Mouse (Mus musculus): ENCODE data around the gene Plppr4. TPM values are rescaled to one million over a fixed set of nuclear protein-coding genes. Genes with fewer than 3 reads are reported as not detected.

Gene Plppr4
- 1 to 10 TPM in 1 of 2 experiments, under 1 TPM in 1; 0.69 to 1.8 TPM for total RNA-seq (2021)
- 0.49 and 0.84 TPM in 2 replicates for polyA plus RNA-seq (2012; rRNA removed)
- long read RNA-seq, full-length matches to known transcripts = 1 of 1 reads
- long read RNA-seq, partial matches to known transcripts = 0 of 1 reads
- long read RNA-seq, other reads (novel, unspliced or antisense) = 0 of 1 reads

GRCm38 (mm10) chr3:117360528-117360927, at the start of gene Plppr4:
Gene Plppr4 (minus strand): TSS chr3:117360876.
- no peak for DNase-seq

- DNase-seq = no peak
These were observed 45.1 kb upstream of the Plppr4 start for GRCm38 (mm10) chr3:117405821-117406220.

- DNase-seq = no peak
These were observed 43.1 kb upstream of the Plppr4 start for GRCm38 (mm10) chr3:117403740-117404139.

- no peak for DNase-seq
These were observed 5.4 kb upstream of the Plppr4 start for GRCm38 (mm10) chr3:117366041-117366440.

DNA sequence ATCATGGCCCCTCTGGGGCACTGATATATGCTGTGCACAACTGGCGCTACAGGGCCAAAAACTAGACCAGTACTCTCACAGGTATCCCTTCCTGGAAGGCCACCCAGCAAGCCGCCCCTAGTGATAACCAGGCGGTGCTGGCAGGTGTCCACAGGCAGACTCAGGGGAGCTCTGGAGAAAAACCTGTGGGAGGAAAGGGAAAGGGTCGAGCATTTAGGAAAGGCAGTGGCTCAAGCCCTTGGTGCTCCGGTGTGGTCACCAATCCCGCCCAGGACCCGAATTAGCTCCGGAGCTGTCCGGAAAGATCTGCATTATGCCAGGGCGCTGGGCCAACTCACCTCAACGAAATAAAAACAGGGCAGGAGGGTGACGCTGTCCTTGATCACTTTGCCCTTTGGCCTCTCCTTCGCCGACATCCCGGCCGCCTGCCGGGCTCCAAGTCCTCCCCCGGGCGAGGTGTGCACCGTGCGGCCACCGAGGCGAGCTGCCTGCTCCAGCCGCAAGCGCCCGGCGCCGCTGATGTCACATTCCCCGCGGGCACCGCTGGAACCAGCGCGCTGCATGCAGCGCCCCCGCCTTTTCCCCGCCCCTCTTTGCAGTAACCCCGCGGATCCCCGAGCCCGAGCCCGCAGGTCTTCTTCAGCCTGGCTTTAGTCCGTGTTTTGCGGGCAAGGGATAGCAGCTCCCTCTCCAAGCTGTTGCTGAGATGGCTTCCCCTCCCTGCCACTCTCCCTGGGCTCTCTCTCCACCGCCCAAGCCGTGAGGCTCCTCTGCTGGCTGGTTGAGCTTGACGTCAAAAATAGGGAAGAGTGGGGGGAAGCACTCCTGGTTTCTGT, 772 bp downstream of the Plppr4 start:
- DNase-seq = peak; percentile 72

GRCm38 (mm10) chr3:117358981-117359628, 1.6 kb downstream of the Plppr4 start:
- DNase-seq = no peak

DNA sequence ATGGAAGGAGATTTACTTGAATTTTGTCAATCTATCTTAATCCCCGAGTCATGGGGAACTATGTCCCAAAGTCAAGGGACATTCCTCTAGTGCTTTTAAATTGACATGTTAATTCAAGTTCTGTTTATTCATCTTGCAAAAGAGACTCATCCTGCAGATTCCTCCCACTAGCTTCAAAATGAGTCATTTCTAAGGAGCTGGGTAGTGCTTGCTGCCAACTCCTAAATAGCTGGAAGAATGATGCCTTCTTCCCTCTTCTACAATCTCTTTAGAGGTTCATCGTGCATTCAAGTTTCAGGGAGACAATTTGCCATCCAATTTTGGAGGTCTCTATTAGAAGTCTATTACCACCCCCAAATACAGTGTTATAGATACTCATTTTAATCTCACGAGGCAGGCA, 3.3 kb downstream of the Plppr4 start:
- no peak for DNase-seq

GRCm38 (mm10) chr3:117353940-117354339, 6.7 kb downstream of the Plppr4 start:
- no peak for DNase-seq

- DNase-seq = no peak
These were observed 14.3 kb downstream of the Plppr4 start for GRCm38 (mm10) chr3:117346351-117346750.

DNA sequence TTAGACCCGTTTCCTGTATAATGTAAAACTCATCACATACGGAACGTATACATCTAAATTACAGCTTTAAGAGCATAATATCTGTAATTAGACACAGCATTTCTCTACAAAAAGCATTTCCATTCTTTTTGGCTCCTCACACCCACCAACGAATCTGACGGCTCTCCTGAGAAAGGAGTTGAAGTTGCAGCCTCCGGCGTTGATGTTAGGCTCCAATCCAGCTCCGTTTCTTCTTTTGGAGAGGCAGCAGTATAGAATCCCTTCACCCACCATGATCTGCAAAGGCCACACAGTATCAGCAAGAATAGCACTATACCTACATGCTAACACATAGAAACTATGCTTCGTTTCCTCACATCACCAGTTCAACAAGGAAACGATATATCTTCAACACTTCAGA, 29.2 kb downstream of the Plppr4 start:
- DNase-seq = no peak

DNA sequence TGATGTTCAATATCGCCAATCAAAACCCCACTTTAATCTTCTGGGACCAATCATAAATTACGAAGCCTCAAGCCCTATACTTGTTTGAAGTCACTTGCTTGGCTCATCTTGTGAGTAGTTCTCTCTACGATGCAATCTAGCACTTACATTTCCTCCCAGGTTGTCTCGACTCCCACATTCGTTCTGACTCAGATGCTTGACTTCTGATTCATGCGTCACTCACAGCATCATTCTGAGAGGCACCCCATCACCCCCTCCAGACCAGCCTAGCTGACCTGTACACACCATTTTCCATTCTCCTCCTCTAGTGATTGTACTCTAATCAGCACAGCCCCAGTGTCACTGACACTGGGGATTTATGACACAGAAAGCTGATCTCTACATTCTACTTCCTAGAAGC, 31.2 kb downstream of the Plppr4 start:
- DNase-seq = no peak

GRCm38 (mm10) chr3:117326551-117326950, 34.1 kb downstream of the Plppr4 start:
- DNase-seq = no peak

DNA sequence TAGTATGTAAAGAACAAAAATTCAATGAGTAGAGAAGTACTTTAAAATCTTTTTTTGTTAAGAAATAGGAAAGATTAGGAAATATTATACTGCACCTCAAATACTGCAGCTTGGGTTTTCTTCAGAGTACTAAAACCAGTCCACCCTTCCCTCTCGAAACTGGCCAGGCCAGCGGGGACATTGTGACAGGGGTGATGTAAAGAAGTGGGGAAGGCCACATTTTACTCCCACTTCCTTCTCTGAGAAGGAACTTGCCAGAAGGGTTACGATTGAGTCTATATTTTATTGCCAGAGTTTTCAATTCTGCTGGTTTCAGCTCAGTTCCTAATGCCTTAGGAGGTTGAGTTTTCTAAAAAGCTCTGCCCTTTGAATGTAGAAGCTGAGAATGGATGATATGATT, 41.0 kb downstream of the Plppr4 start:
- DNase-seq = no peak

GRCm38 (mm10) chr3:117313339-117313738, 47.3 kb downstream of the Plppr4 start:
- DNase-seq = no peak

DNA sequence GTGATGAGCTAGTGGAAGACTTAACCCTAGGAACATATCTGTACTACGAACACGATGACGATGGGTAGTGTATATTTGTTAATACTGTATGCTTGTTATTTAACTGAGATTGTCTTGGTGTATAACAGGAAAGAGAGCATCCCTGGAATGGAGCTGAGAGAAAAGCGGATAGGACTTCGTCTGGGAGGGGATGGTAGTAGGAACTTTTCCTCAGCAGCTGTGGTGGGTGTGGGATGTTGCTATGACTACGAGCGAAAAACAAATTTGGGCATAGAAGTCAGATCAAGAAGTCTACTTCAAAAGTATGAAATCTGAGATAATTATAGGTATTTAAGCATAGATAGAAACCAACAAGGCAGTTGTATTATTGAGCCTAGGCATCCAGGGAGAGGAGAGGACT, 48.6 kb downstream of the Plppr4 start:
- no peak for DNase-seq

DNA sequence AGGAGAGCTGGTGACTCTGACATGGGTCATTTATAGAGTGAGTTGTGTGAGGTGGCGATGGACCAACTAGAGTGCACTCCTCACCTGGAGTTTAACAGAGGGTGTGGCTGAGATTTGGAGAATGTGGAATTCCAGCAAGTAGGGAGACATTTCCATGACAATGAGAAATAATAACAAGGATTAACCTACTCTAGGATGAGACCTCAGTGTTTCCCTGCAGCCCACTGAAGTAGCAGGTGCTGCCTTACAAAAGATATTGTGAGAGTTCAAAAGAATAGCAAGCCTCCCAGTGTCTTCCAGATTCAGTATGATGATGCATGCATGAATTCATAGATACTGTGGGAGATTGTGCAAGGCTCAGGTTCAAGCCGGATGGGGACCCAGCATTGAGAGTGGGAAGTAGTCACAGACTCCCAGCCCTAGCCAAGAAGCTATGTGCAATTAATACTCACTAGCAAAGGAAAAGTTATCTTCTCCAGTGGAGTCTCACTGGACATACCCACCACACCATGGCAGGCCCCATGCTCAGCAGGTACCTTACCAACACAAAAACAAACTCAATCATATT, 49.8 kb downstream of the Plppr4 start:
- DNase-seq = no peak

DNA sequence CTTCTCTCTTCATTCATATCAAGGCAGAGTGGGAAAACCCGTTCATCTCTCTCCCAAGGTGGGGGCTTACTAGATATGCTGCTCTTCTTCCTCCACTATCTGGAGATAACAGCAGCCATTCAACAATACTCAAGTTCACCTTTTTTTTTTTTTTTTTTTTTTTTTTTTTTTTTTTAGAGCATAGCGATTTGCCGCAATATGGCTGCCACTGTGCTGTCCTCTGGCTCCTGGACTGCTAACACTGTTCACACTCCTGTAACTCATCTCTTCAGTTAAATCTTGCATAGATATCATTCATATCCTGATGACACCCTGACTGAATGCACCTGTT, 51.1 kb downstream of the Plppr4 start:
- DNase-seq = no peak

DNA sequence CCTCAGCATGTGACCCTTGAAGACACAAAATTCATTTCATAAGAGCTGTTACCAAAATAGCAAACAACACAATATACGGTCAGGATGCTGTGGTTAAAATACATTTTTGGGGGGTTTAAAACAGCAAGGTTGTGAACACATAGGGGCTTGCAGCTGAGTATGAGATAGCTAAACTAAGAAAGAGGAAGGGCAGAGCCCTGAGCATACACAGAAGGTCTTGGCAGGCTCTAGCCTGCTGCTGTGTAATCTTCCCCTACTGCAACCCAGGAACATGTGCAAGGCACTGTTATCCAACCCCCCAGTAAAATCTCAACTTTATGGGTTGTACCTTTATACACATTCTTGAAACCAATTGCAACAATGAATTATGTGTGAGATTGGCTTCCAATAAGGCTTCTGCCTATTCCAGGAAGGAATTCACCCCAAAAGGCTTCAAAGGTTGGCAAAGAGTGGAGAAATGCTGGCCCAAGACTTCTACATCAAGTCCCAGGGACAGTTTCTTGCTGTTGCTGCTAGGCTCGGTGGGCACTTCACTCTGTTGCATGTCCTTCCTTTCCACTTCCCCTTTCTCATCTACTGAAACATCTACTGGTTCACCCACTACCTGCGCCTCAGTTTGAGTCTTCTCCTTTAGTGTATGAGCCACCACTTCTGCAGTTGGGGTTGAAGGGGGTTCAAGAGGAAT, 51.6 kb downstream of the Plppr4 start:
- DNase-seq = no peak

GRCm38 (mm10) chr3:117307555-117307954, 53.1 kb downstream of the Plppr4 start:
- DNase-seq = no peak

- no peak for DNase-seq
These were observed 56.6 kb downstream of the Plppr4 start for GRCm38 (mm10) chr3:117304037-117304436.

GRCm38 (mm10) chr3:117300735-117301271, 59.9 kb downstream of the Plppr4 start:
- DNase-seq = no peak

DNA sequence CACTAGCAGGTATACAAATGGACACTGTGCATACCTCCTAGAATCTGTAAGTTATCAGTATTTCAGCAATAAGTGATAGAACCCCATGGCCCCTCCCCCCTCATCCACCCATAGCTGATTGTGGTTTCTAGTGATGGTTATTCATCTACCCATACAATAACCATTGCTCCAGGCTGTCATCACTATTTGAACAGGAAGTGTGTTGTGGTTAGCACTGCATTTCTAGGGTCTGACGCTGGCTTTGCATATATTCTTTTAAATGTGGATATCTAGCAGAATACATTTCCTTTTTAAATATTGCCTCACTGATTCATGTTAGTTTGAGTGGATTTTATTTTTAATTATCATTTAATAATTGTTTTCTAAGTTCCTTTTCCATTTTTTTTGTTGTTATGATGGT, 62.9 kb downstream of the Plppr4 start:
- no peak for DNase-seq

All from adrenal gland, adult 2 months (tissue).